Mouse (Mus musculus): ENCODE results near the gene Acbd5.
A peak's percentile ranks its signal among the peaks of the same experiment; 100 is the strongest.
"Not testable (repeated sequence)": the region's sequence is repeated elsewhere in the genome, so short reads cannot be mapped to it uniquely, and the experiment has no call there.

Acbd5 gene

GRCm38 (mm10) chr2:23067552-23068369 lies at the start of gene Acbd5:
TSS of gene Acbd5 (plus strand) at chr2:23068167.
- DNase-seq (ENCODE audit: low spot score in 2 of 2) = peak; percentile 89 to 97

- DNase-seq (ENCODE audit: low spot score in 2 of 2) = no peak
Measured at GRCm38 (mm10) chr2:23019170-23019569, 48.8 kb upstream of the Acbd5 start.

- DNase-seq (ENCODE audit: low spot score in 2 of 2) = no peak
Measured at GRCm38 (mm10) chr2:23021320-23021719, 46.6 kb upstream of the Acbd5 start.

GRCm38 (mm10) chr2:23021721-23022120 lies 46.2 kb upstream of the Acbd5 start:
- no peak for DNase-seq (ENCODE audit: low spot score in 2 of 2)

GRCm38 (mm10) chr2:23023023-23023422 lies 44.9 kb upstream of the Acbd5 start:
- DNase-seq (ENCODE audit: low spot score in 2 of 2) = no peak

- no peak for DNase-seq (ENCODE audit: low spot score in 2 of 2)
Measured at GRCm38 (mm10) chr2:23023714-23024282, 44.2 kb upstream of the Acbd5 start.

- no peak for DNase-seq (ENCODE audit: low spot score in 2 of 2)
Measured at GRCm38 (mm10) chr2:23026379-23026778, 41.6 kb upstream of the Acbd5 start.

GRCm38 (mm10) chr2:23028826-23029225 lies 39.1 kb upstream of the Acbd5 start:
- DNase-seq (ENCODE audit: low spot score in 2 of 2) = no peak

- DNase-seq (ENCODE audit: low spot score in 2 of 2) = no peak
Measured at GRCm38 (mm10) chr2:23030631-23031030, 37.3 kb upstream of the Acbd5 start.

GRCm38 (mm10) chr2:23034692-23035435 lies 33.1 kb upstream of the Acbd5 start:
- no peak for DNase-seq (ENCODE audit: low spot score in 2 of 2)

GRCm38 (mm10) chr2:23035467-23035866 lies 32.5 kb upstream of the Acbd5 start:
- DNase-seq (ENCODE audit: low spot score in 2 of 2) = no peak

GRCm38 (mm10) chr2:23039082-23040000 lies 28.6 kb upstream of the Acbd5 start:
- peak in 1 of 2 experiments; percentile 36 for DNase-seq (ENCODE audit: low spot score in 2 of 2)

- peak; percentile 93 to 95 for DNase-seq (ENCODE audit: low spot score in 2 of 2)
Measured at GRCm38 (mm10) chr2:23040001-23040646, 27.8 kb upstream of the Acbd5 start, which contains the start of gene Abi1. TSS of gene Abi1 (minus strand) at chr2:23040241.

- not testable (repeated sequence) for DNase-seq (ENCODE audit: low spot score in 2 of 2)
Measured at GRCm38 (mm10) chr2:23040690-23041089, 27.3 kb upstream of the Acbd5 start.

GRCm38 (mm10) chr2:23041457-23041856 lies 26.5 kb upstream of the Acbd5 start:
- DNase-seq (ENCODE audit: low spot score in 2 of 2) = no peak

- DNase-seq (ENCODE audit: low spot score in 2 of 2) = no peak
Measured at GRCm38 (mm10) chr2:23042189-23042588, 25.8 kb upstream of the Acbd5 start.

- no peak for DNase-seq (ENCODE audit: low spot score in 2 of 2)
Measured at GRCm38 (mm10) chr2:23045703-23046102, 22.3 kb upstream of the Acbd5 start.

GRCm38 (mm10) chr2:23048006-23048405 lies 20.0 kb upstream of the Acbd5 start:
- no peak for DNase-seq (ENCODE audit: low spot score in 2 of 2)

GRCm38 (mm10) chr2:23051890-23052289 lies 16.1 kb upstream of the Acbd5 start:
- DNase-seq (ENCODE audit: low spot score in 2 of 2) = peak in 1 of 2 experiments; percentile 35

GRCm38 (mm10) chr2:23052523-23052922 lies 15.4 kb upstream of the Acbd5 start:
- DNase-seq (ENCODE audit: low spot score in 2 of 2) = no peak

GRCm38 (mm10) chr2:23068370-23068737 lies 387 bp downstream of the Acbd5 start:
- no peak for DNase-seq (ENCODE audit: low spot score in 2 of 2)
